16 mouse cellular contexts compared by ENCODE assay signal in genomic region chr11:101883911-101884310, GRCm38 (mm10). TPM values are rescaled to one million over a fixed set of nuclear protein-coding genes. Genes with fewer than 3 reads are reported as not detected.
DNase-seq lines count a peak whose midpoint lies in the region; ATAC-seq and TF ChIP-seq lines count a peak whose summit lies in the region.
"Had no signal": no experiment of that assay in that cellular context is flagged by ENCODE, and none has a peak within 500 bp of the region (broad histone marks: within the 10 kb centered on the region; RNA-seq: fewer than 3 reads in every experiment).

No protein-coding gene starts in this region.

- no peak for DNase-seq in heart, adult 2 months
- DNase-seq in heart, adult 8-10 months (ENCODE audit: low spot score), result no peak
- no peak for DNase-seq in kidney, postnatal 25 days
- DNase-seq in embryonic facial prominence, embryonic 10.5 days (ENCODE audit: low spot score), result no peak
- DNase-seq in left cerebral cortex, adult 11 months (ENCODE audit: low spot score), result no peak
- DNase-seq: adrenal gland, postnatal 36 days; B cell, adult 2 months; cerebellum, postnatal 14 days; thymus, postnatal 25 days had no signal

- H3K27ac ChIP-seq in heart, adult 2 months, result peak overlapping the region; percentile 28; the same call in 1 of the 2 replicates
- 0 out of 2 replicates have a peak overlapping the region, but pooled peaks have one; percentile 25 for H3K27ac ChIP-seq in kidney, embryonic 15.5 days
- H3K27ac ChIP-seq in embryonic facial prominence, embryonic 10.5 days (replicated peaks), result 0 out of 2 replicates have a peak overlapping the region, but pooled peaks have one; percentile 10
- peak overlapping the region; percentile 0; the same call in 1 of the 2 replicates for H3K27ac ChIP-seq in limb, embryonic 12.5 days
- H3K27ac ChIP-seq: hindbrain, postnatal 0 days; neural tube, embryonic 15.5 days; stomach, embryonic 15.5 days had no signal

- no peaks in the 10 kb centered on the region for H3K36me3 ChIP-seq in heart, adult 2 months (ENCODE audit: control insufficient read depth, insufficient read depth, low read length)
- H3K36me3 ChIP-seq in kidney, embryonic 15.5 days, result no peaks in the 10 kb centered on the region
- H3K36me3 ChIP-seq in embryonic facial prominence, embryonic 10.5 days (replicated peaks), result no peaks in the 10 kb centered on the region
- H3K36me3 ChIP-seq in limb, embryonic 12.5 days, result no peaks in the 10 kb centered on the region
- H3K36me3 ChIP-seq: neural tube, embryonic 15.5 days; stomach, embryonic 15.5 days had no signal

- H3K9ac ChIP-seq in heart, adult 2 months (ENCODE audit: low read depth, low read length), result no peak overlapping the region
- no peak overlapping the region for H3K9ac ChIP-seq in kidney, embryonic 15.5 days
- H3K9ac ChIP-seq in limb, embryonic 12.5 days (replicated peaks), result no peak overlapping the region
- H3K9ac ChIP-seq: neural tube, embryonic 15.5 days; stomach, embryonic 15.5 days had no signal

- TF ChIP-seq CTCF in heart, adult 2 months (IDR thresholded peaks at IDR 0.05), result no peak

- 50% methylated on average over 2 of the region's 2 CpGs for WGBS in heart, adult 2 months
- 73% methylated on average over 2 of the region's 2 CpGs for WGBS in kidney, embryonic 15.5 days
- WGBS in embryonic facial prominence, embryonic 10.5 days, result 64% methylated on average over 2 of the region's 2 CpGs
- 59% methylated on average over 2 of the region's 2 CpGs for WGBS in limb, embryonic 12.5 days

- ATAC-seq in kidney, embryonic 15.5 days (replicated peaks; ENCODE audit: low FRiP score), result no peak
- ATAC-seq in limb, embryonic 12.5 days (ENCODE audit: insufficient number of reproducible peaks, insufficient read depth, low FRiP score, low TSS enrichment, low read depth), result no peak
- ATAC-seq: hindbrain, postnatal 0 days; Patski had no signal

- no peak for TF ChIP-seq EP300 in heart, adult 2 months (IDR thresholded peaks at IDR 0.05; ENCODE audit: insufficient read depth, low read depth, low read length)

- no peaks in the 10 kb centered on the region for H3K9me3 ChIP-seq in kidney, embryonic 15.5 days (replicated peaks)
- no peaks in the 10 kb centered on the region for H3K9me3 ChIP-seq in embryonic facial prominence, embryonic 10.5 days
- H3K9me3 ChIP-seq in limb, embryonic 12.5 days, result no peaks in the 10 kb centered on the region
- H3K9me3 ChIP-seq: neural tube, embryonic 15.5 days; stomach, embryonic 15.5 days had no signal

- no peaks in the 10 kb centered on the region for H3K27me3 ChIP-seq in heart, adult 2 months (ENCODE audit: control insufficient read depth, insufficient read depth, low read length)
- peaks cover 11% of the 10 kb centered on the region; the same call in 1 of the 2 replicates for H3K27me3 ChIP-seq in kidney, embryonic 15.5 days
- peaks cover 58% of the 10 kb centered on the region for H3K27me3 ChIP-seq in embryonic facial prominence, embryonic 10.5 days (replicated peaks; ENCODE audit: low read depth, poor library complexity, severe bottlenecking)
- peaks cover 17% of the 10 kb centered on the region for H3K27me3 ChIP-seq in limb, embryonic 12.5 days
- H3K27me3 ChIP-seq: Patski; stomach, embryonic 15.5 days had no signal

- H3K4me3 ChIP-seq in heart, adult 2 months, result no peak overlapping the region
- no peak overlapping the region for H3K4me3 ChIP-seq in kidney, embryonic 15.5 days (replicated peaks)
- no peak overlapping the region for H3K4me3 ChIP-seq in embryonic facial prominence, embryonic 10.5 days
- H3K4me3 ChIP-seq in limb, embryonic 12.5 days (replicated peaks), result no peak overlapping the region
- H3K4me3 ChIP-seq: erythroblast, embryonic 14.5 days; neural tube, embryonic 15.5 days; stomach, embryonic 15.5 days had no signal

- no peak overlapping the region for H3K4me2 ChIP-seq in kidney, embryonic 15.5 days
- no peak overlapping the region for H3K4me2 ChIP-seq in limb, embryonic 12.5 days
- H3K4me2 ChIP-seq: neural tube, embryonic 15.5 days; stomach, embryonic 15.5 days had no signal

- intact Hi-C loops in heart, adult 2 months (cut with DNase I), result no loop called here

- H3K79me2 ChIP-seq in heart, adult 2 months (replicated peaks; ENCODE audit: control insufficient read depth, insufficient read depth, low read length), result no peaks in the 10 kb centered on the region

- H3K4me1 ChIP-seq in heart, adult 2 months (ENCODE audit: control insufficient read depth, insufficient read depth, low read length), result peaks cover 48% of the 10 kb centered on the region
- H3K4me1 ChIP-seq in kidney, embryonic 15.5 days, result peaks cover 72% of the 10 kb centered on the region
- H3K4me1 ChIP-seq in embryonic facial prominence, embryonic 10.5 days, result peaks cover 70% of the 10 kb centered on the region
- H3K4me1 ChIP-seq in limb, embryonic 12.5 days (replicated peaks), result peaks cover 64% of the 10 kb centered on the region

- no peak for TF ChIP-seq POLR2A in heart, adult 2 months (IDR thresholded peaks at IDR 0.05; ENCODE audit: insufficient read depth, low read depth, low read length)

RNA-seq across cellular contexts. Expression of gene Meox1, which starts 10.3 kb away (rescaled TPM):
- total RNA-seq in heart, adult 2 months (2021), result 1 to 10 TPM; 5.6 to 7.3 TPM
- 7.2 and 15.1 TPM in 2 replicates for polyA plus RNA-seq in heart, adult 2 months (2012; rRNA removed)
- total RNA-seq in heart, adult 8-10 months (2022), result 1 to 10 TPM; 3.7 to 6.6 (median 6.3) TPM
- 13.6 and 15.4 TPM in 2 replicates for polyA plus RNA-seq in kidney, embryonic 15.5 days (2015; fragmentation: Nextera tagmentation; extraction: Ambion mirVana)
- polyA plus RNA-seq in embryonic facial prominence, embryonic 10.5 days (2016; fragmentation: Nextera tagmentation; extraction: Ambion mirVana), result 1.9 and 2.9 TPM in 2 replicates
- 13.5 and 14.1 TPM in 2 replicates for polyA plus RNA-seq in limb, embryonic 12.5 days (2016; fragmentation: Nextera tagmentation; extraction: Ambion mirVana)
- polyA plus RNA-seq: erythroblast, embryonic 14.5 days had no signal
